Mouse (Mus musculus) thymus, adult 2 months (tissue): ENCODE measurements at regions not wholly inside any gene's neighbourhood (a gene's known extent, or its start where the extent isn't known, plus 50 kb on each side); places are given as distances from the start of the nearest gene placed in this dataset.

ENCODE experiments used
- DNase-seq: peaks from one replicate; pipeline ENCODE4 v3.0.0; 2021
- H3K27ac ChIP-seq: fragments of 200-500 bp; 2 replicates; pipeline ENCODE4 v1.5.1; 2012; ENCODE audit warnings: low read length, control low read depth; ENCODE audit not compliant: control insufficient read depth, insufficient read depth
- H3K27me3 ChIP-seq: fragments of 200-500 bp; 2 replicates; pipeline ENCODE4 v1.6.1; 2012; ENCODE audit warnings: mild to moderate bottlenecking, low read length, moderate library complexity, mixed read lengths; ENCODE audit not compliant: control insufficient read depth, insufficient read depth
- H3K36me3 ChIP-seq: fragments of 200-500 bp; 2 replicates; pipeline ENCODE4 v1.6.1; 2012; ENCODE audit warnings: mild to moderate bottlenecking, low read length, moderate library complexity; ENCODE audit not compliant: control insufficient read depth, insufficient read depth
- H3K4me1 ChIP-seq: fragments of 200-500 bp; replicated peaks from 2 replicates; pipeline ENCODE4 v1.6.1; 2012; ENCODE audit warnings: low read length; ENCODE audit not compliant: control insufficient read depth, insufficient read depth
- H3K4me3 ChIP-seq: fragments of 200-500 bp; 2 replicates; pipeline ENCODE4 v1.5.1; 2012; ENCODE audit warnings: mild to moderate bottlenecking, low read length, control low read depth, moderate library complexity; ENCODE audit not compliant: control insufficient read depth, insufficient read depth
- CTCF ChIP-seq: fragments of 200-500 bp; IDR thresholded peaks from 2 replicates; pipeline ENCODE4 v1.5.1; 2012; ENCODE audit warnings: mild to moderate bottlenecking, control low read depth, low read length, moderate library complexity, borderline replicate concordance; ENCODE audit not compliant: control insufficient read depth, poor library complexity, insufficient read depth; ENCODE audit errors: extremely low read depth
- POLR2A ChIP-seq: fragments of 200-500 bp; IDR thresholded peaks from 2 replicates; pipeline ENCODE4 v1.6.1; 2012; ENCODE audit warnings: mild to moderate bottlenecking, low read length, control low read depth, moderate library complexity; ENCODE audit not compliant: control insufficient read depth, poor library complexity, insufficient read depth; ENCODE audit errors: extremely low read depth
- WGBS: fragments of 180-500 bp; shearing (Covaris S2); methylation state at CpG from one replicate; pipeline ENCODE4 v1.1.7; 2018; 5-methylcytosine and 5-hydroxymethylcytosine counted together

DNA sequence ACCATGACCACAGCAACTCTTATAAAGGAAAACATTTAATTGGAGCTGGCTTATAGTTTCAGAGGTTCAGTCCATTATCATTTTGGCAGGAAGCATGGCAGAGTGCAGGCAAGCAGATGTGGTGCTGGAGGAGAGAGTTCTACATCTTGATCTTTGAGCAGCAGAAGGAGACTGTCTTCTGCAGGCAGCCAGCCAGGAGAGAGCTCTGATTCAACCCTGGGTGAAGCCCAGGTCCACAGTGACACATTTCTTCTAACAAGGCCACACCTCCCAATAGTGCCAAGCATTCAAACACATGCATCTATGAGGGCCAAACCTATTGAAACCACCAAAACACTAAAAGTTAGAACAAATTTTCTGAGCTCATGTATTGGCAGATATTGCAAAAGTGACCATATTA lies 117.0 kb upstream of the Nxpe4 start:
- H3K36me3 ChIP-seq: no peaks in the 10 kb centered on the region
- H3K27ac ChIP-seq: no peak overlapping the region
- TF ChIP-seq POLR2A (no peak), CTCF (no peak)
- no peak overlapping the region for H3K4me3 ChIP-seq
- no peaks in the 10 kb centered on the region for H3K4me1 ChIP-seq
- H3K27me3 ChIP-seq: no peaks in the 10 kb centered on the region
- no peak for DNase-seq

DNA sequence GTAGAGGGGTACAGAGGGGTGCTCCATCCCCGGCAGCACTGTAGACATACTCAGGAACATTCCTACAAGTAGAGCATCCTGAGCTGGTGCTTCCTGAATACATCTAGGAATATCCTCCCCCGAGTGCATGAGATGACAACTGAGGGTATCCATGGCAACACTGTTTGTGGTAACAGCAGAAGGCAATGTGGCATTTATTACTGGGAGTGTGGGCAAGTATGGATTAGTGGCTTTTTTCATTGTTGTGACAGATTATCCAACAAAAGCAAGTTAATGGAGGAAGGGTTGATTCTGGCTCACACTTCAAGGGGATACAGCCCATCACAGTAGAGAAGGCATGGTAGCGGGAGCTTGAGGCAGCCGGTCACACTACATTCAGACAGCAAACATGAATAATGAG lies 114.0 kb upstream of the Nxpe4 start:
- TF ChIP-seq POLR2A (no peak), CTCF (no peak)
- H3K4me1 ChIP-seq: no peaks in the 10 kb centered on the region
- 87% methylated on average over 4 of the region's 4 CpGs for WGBS

DNA sequence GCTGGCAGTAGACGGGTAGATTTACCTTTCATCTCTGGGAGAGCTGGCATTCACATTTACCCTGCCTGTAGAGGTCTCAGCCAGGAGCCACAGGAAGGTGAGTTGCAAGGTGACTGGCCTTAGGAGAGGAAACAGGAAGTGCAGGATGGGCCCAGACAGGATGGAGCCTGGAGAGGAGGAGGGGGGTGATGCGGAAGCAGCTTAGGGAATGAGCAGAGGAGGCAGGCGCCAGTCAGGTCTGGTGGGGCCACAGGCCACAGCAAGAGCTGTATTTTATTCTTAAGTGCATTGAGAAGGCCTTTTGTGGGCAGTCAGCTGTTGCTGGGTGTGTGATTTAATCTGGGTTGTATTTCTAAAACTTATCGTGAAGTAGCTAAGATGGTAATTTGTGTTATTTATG lies 108.2 kb upstream of the Nxpe4 start:
- H3K27me3 ChIP-seq: no peaks in the 10 kb centered on the region
- DNase-seq: no peak
- TF ChIP-seq CTCF (no peak), POLR2A (no peak)
- no peak overlapping the region for H3K27ac ChIP-seq
- H3K36me3 ChIP-seq: no peaks in the 10 kb centered on the region
- H3K4me3 ChIP-seq: no peak overlapping the region
- WGBS: 53% methylated on average over 4 of the region's 4 CpGs
- H3K4me1 ChIP-seq: no peaks in the 10 kb centered on the region

More for the DNA sequence above, 114.0 kb upstream of the Nxpe4 start:
- no peak overlapping the region for H3K27ac ChIP-seq
- H3K27me3 ChIP-seq: no peaks in the 10 kb centered on the region
- DNase-seq: no peak
- H3K36me3 ChIP-seq: no peaks in the 10 kb centered on the region
- H3K4me3 ChIP-seq: no peak overlapping the region

DNA sequence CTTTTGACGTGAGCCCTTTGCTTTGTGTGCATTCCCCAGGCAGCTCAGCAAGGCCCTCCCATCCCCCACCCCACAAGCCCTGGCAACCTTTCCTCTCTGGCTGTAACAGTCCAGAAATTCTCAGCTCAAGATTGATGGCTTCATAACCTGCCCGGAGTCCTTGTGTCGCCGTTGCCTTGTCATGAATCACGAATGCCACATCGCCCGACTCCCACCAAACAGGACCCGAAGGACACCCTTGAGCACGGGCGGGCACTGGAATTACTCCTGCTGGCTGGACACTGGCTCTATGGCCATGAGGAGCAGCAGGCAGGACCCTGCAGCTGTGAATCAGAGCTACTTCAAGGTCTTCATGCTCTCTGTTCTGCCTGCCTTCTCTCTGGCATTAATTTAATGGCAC lies 106.6 kb upstream of the Nxpe4 start:
- no peaks in the 10 kb centered on the region for H3K36me3 ChIP-seq
- no peak for TF ChIP-seq POLR2A
- no peak for TF ChIP-seq CTCF
- no peak for DNase-seq
- no peaks in the 10 kb centered on the region for H3K4me1 ChIP-seq
- 88% methylated on average over 10 of the region's 10 CpGs for WGBS
- no peak overlapping the region for H3K4me3 ChIP-seq
- H3K27ac ChIP-seq: no peak overlapping the region
- no peaks in the 10 kb centered on the region for H3K27me3 ChIP-seq

DNA sequence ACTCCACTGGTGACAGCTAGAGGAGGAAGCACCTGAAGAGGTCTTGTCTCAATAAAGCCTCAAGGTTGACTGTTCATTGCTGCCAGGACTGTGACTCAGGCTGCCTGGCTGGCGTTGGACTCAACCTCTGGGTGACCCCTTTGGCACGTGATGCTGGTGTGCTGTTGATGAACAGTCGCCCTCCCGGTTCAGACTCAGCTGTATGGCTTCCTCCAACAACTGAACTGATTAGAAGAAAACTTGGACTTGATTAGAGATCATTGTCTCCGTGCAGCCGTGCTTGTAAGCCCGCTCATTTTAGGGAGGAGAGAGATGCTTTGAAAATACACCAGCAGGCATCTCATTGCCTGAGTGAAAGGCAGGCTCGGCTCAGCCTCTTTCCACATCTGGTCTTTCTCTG lies 103.2 kb upstream of the Nxpe4 start:
- H3K36me3 ChIP-seq: no peaks in the 10 kb centered on the region
- WGBS: 84% methylated on average over 8 of the region's 8 CpGs
- H3K4me1 ChIP-seq: no peaks in the 10 kb centered on the region
- DNase-seq: no peak
- TF ChIP-seq CTCF: no peak
- no peak for TF ChIP-seq POLR2A
- no peak overlapping the region for H3K27ac ChIP-seq
- no peak overlapping the region for H3K4me3 ChIP-seq
- no peaks in the 10 kb centered on the region for H3K27me3 ChIP-seq

GRCm38 (mm10) chr9:48059549-48060165 lies 102.2 kb upstream of the Nxpe4 start:
- Histone ChIP-seq H3K27me3 (no peaks in the 10 kb centered on the region), H3K4me3 (no peak overlapping the region), H3K36me3 (no peaks in the 10 kb centered on the region), H3K27ac (no peak overlapping the region), H3K4me1 (no peaks in the 10 kb centered on the region)
- TF ChIP-seq POLR2A (no peak), CTCF (no peak)
- 94% methylated on average over 10 of the region's 10 CpGs for WGBS
- DNase-seq: no peak

GRCm38 (mm10) chr9:48060996-48061395 lies 100.8 kb upstream of the Nxpe4 start:
- H3K27me3 ChIP-seq: no peaks in the 10 kb centered on the region
- no peak overlapping the region for H3K27ac ChIP-seq
- H3K4me1 ChIP-seq: no peaks in the 10 kb centered on the region
- no peak for DNase-seq
- TF ChIP-seq POLR2A: no peak
- TF ChIP-seq CTCF: no peak
- 94% methylated on average over 4 of the region's 4 CpGs for WGBS
- no peaks in the 10 kb centered on the region for H3K36me3 ChIP-seq
- no peak overlapping the region for H3K4me3 ChIP-seq
